Mouse (Mus musculus) kidney, adult 2 months (tissue): ENCODE results near the gene Itgad.

Experiments
- CTCF ChIP-seq: fragments of 200-500 bp; conservative IDR thresholded peaks from 2 replicates; pipeline ENCODE4 v1.5.1; 2011; ENCODE audit warnings: low read depth, mild to moderate bottlenecking, control low read depth, low read length, moderate library complexity, mixed read lengths; ENCODE audit not compliant: insufficient read depth, insufficient read length
- POLR2A ChIP-seq: fragments of 200-500 bp; IDR thresholded peaks from one replicate; pipeline ENCODE4 v1.6.1; 2011; ENCODE audit warnings: low read depth, low read length, control low read depth

DNA sequence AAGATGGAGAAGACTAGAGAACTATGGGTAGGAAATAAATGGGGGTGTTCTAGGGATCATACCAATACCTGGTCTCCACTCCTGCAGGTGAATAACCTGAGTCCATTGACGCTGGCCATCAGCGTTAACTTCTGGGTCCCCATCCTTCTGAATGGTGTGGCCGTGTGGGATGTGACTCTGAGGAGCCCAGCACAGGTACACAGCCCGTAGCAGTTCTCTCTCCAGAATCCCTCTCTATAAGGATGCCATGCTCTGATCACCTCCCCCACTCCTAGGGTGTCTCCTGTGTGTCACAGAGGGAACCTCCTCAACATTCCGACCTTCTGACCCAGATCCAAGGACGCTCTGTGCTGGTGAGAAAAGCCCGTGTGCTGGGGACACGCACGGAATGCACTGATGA, 48.9 kb downstream of the Itgad start:
- no peak for TF ChIP-seq POLR2A
- TF ChIP-seq CTCF = no peak
